Mouse (Mus musculus) spleen, postnatal 14 days (tissue): ENCODE results near the gene Usp15.
A peak's percentile ranks its signal among the peaks of the same experiment; 100 is the strongest.
"Not testable (repeated sequence)": the region's sequence is repeated elsewhere in the genome, so short reads cannot be mapped to it uniquely, and the experiment has no call there.

Source experiments
- DNase-seq, 2 experiments: peaks; one replicate each; pipeline ENCODE4 v3.0.0; 2021 to 2022; ENCODE audit warnings: low spot score in 2 of 2

Gene Usp15

DNA sequence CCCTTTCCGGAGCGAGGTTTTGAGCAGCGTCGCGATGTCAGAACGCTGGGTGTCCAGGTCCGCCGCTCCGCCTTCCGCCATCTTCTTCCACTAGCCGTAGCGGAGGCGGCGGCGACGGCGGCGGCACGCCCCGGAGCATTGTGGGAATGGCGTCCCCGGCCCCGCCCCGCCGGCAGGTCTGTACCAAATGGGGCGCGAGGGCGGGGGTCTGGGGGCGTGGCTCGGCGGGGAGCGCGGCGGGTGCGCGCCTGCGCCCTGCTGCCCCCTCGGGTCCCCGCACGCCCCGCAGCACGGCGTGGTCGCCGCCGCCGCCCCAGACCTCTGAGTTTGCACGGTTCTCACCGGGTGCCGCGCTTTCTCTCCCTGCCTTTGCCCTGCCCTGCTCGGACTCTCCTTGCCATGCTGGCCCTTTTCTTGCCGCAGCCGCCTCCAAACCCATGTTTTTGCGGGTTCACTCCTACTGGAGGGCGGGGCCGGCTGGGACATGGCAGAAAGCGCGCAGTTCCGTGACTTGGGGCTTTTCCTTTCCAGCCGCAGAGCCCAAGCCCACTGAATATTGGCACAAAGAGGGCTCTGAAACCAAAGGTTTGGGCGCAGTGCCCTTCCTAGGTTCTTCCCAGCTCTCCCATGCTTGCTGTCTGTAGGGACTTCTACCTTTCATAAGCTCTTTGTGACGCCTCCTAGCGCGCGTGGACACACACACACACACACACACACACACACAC lies at the start of gene Usp15:
TSS of gene Usp15 (minus strand) at position 161 of the 725 bp plus-strand sequence.
- peak; percentile 85 to 90 for DNase-seq

DNA sequence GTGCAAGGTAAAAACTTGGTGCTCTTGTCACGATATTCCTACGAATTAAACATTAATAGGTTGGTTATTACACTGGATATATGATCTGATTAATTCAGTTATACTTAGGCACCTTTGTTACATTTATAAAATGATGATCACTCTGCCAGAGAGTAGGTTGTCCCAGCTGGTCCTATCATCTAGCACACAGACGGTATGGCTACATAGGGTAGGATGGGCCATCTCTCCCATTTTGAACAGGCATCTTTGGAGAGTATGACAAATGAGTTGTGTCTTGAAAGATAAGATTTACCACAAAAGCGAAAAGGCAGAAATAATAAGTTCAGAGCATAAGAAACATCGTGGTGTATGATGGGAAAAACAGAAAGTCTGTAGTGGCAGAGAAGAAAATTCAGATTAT lies 32.6 kb upstream of the Usp15 start:
- DNase-seq: no peak

DNA sequence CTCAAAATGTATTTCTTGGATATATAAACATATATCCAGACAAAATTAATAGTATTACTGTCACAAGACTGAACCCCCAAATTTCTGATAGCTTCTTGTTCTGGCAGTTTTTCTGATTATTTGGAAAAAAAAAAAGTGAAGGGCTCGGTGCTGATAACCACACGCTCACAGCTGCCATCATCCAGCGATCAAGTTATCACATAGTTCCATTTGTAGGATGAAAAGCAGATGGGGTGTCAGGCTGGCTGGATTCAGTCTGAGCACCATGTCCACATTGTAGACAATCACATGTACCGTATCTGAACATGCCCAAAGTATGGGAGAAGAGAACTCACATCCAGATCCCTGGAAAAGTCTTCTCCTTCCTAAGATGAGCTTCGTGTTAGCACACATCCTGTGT lies 26.0 kb upstream of the Usp15 start:
- DNase-seq: no peak

GRCm38 (mm10) chr10:123209517-123209916 lies 12.7 kb upstream of the Usp15 start:
- no peak for DNase-seq

DNA sequence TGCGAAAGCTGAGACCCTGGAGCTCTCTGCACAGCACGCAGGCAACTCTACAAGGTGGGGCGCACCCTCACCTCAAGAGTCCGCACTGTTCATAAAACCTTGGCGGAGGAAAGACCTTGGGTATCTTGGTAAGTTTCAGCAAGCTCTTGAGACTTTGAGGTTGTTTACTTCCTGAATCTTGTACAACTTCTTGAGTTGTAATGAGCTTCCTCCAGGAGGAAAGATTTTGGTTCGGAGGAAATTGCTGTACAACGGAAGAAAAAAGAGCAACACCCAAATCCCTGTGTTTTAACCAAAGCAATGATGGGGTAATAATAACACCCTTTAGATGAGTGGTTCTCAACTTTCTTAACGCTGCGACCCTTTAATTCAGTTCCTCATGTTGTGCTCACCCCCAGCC lies 11.5 kb upstream of the Usp15 start:
- DNase-seq: no peak

DNA sequence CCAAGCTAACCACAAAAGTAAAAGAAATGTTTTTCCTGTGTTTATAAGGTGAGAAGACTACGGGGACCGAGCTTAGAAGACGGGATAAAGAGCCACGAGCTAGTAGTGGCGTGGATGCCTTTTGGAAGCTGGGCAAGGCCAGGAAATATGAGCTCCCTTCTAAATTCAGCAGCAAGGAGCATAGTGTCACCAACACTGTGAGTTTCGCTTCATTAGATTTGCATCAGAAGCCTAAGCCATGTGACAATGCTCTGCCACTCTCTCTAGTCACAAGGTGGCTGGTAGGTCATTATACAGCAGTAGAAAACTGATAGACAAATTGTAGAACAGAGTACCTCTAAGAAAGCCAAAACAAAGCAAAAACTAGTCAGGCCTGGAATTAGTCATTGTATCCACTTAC lies 9.3 kb upstream of the Usp15 start:
- no peak for DNase-seq

GRCm38 (mm10) chr10:123205364-123205763 lies 8.6 kb upstream of the Usp15 start:
- DNase-seq: not testable (repeated sequence)

GRCm38 (mm10) chr10:123201981-123202758 lies 5.4 kb upstream of the Usp15 start:
- no peak for DNase-seq

DNA sequence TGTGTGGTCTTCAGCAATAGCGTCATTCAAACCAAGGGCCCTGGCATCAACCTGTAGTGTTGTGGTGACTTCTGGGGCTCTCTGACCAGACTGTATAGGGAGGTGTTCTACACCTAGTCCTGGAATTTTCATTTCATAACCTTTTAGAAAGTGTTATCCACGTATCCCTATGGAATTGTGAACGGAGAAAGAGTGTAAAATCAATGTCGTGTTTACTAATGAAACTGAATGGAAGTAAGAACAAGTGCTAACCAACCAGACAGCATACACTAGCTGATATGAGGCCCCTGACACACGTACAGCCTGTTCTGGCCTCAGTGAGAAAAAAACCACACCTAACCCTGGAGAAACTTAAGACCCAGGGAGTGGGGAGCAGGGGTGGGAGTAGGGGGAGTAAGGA lies 4.6 kb upstream of the Usp15 start:
- DNase-seq: no peak

- DNase-seq: no peak
Measured at GRCm38 (mm10) chr10:123200996-123201395, 4.2 kb upstream of the Usp15 start.

DNA sequence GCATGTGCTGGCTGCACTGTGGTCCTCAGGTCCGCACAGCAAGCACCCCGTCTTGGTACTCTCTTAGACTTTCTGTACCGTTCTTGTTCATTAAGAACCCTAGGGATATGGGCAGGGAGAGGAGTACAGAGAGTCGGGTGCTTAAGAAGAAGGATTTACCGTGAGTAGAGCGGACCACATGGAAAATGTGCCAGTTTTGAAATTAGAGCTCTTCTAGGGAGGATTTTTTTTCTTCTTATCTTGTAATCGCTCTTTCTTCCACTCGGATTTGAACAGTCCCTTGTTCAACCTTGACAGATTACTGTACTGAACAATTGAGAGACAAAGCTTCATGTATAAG lies 3.5 kb upstream of the Usp15 start:
- no peak for DNase-seq

GRCm38 (mm10) chr10:123199615-123200319 lies 3.0 kb upstream of the Usp15 start:
- DNase-seq: no peak

- DNase-seq: no peak
Measured at GRCm38 (mm10) chr10:123199119-123199518, 2.3 kb upstream of the Usp15 start.

GRCm38 (mm10) chr10:123198183-123198582 lies 1.4 kb upstream of the Usp15 start:
- DNase-seq: no peak

DNA sequence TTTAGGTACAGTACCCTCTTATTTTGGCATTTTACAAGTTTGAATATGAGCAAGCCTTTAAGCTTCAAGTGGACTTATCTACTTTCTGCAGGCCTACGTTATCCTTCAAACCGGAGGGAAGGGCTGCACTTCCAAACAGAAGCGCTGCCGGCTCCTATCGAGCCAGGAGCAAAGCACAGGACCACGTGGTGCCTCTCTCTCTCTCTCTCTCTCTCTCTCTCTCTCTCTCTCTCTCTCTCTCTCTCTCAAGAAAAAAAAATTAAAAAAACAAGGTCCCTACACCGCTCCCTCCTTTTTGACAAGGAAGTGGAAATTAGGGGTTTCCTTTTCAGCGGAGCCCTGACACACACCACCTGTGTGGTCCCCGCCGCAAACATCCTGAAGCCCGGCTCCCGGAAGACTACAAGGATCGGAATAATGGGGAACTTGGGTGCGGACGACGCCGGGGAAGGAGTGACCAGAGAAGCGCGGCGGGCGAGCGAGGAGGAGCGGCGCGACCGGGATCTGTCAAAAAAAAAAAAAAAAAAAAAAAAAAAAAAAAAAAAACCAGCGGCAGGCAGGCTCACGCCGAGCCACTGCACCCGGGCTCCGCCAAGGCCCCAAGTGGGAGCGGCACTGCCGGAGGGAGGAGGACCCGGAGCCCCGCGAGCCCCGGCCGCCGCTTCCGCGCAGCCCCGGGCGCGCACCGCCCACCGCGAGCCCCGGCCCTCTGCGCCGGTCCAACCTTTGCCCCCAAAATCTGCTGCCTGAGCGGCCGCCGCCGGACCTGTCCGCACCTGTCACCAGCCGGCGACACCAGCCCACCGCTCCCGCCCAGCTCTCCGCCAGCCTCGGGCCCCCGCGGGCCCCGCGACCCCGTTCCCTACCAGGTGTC lies 597 bp downstream of the Usp15 start:
- DNase-seq: peak; percentile 29 to 50

DNA sequence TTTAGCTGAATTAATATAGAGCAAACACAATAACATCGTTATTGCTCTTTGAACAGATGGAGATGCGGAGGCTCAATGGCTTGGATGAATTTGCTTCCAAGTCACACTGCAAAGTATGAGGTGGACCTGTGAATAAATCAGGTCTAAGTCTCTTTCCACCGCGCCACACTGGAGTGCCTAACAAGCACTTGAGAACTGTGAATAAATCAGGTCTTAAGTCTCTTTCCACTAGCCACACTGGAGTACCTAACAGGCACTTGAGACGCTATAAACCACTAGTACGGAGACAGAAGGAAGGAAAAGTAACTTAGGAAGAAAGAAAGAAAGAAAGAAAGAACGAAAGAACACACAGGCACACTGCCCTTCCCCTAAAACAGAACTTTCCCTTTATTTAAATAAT lies 1.3 kb downstream of the Usp15 start:
- DNase-seq: no peak

DNA sequence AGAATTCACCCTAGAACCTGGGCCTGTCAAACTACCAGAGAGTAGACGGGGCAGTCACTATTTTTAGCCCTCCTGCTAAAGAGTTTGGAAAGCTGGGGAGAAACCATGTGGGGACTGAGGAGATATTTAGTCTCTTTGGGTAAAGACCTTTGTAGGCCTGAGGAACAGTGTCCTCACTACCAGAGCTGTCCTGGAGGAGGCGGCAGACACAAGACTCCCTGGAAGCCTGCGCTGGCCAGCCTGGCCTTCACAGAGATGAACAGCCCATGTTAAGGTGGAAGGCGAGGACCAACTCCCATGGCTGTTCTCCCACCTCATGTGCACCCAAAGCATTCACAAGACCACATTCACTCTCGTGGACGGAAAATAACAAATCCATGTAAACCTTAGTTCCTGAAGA lies 5.8 kb downstream of the Usp15 start:
- DNase-seq: no peak

GRCm38 (mm10) chr10:123187337-123187736 lies 9.5 kb downstream of the Usp15 start:
- no peak for DNase-seq

GRCm38 (mm10) chr10:123185907-123186306 lies 10.9 kb downstream of the Usp15 start:
- DNase-seq: no peak

DNA sequence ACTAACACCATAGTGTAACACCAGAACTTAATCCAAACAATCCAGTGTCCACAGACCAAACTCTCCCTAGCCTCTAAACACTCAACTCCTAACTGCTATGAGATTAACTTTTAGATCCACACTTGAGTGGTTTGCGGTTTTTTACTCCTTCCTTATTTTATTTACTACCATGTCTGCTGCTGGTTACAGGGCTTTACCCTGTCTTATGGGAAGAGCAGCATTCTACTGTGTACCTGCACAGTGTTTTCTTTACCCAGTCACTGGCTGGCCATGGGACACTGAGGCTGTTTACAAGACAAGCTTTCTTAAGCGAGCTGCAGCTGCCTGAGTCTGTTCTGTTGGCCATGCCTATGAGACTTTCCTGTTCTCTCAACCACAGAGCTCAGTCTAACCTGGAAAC lies 13.1 kb downstream of the Usp15 start:
- DNase-seq: no peak

DNA sequence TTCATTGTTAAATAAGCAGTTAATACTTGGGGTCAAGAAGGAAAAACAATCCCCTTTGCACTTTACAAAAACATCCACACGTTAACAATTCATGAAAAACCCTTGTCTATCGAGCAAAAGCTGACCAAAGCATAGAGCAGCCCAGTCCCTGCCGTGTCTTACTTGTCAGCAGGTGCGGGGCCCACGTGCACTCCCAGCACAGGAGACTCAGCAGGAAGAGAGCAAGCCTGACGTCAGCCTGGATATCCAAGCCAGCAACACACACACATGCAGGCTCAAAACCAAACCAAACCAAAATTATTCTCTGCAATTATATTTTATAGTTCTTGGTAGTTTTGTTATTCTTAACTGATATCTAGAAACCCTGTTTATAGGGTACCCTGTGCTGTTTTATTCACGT lies 13.6 kb downstream of the Usp15 start:
- DNase-seq: no peak

DNA sequence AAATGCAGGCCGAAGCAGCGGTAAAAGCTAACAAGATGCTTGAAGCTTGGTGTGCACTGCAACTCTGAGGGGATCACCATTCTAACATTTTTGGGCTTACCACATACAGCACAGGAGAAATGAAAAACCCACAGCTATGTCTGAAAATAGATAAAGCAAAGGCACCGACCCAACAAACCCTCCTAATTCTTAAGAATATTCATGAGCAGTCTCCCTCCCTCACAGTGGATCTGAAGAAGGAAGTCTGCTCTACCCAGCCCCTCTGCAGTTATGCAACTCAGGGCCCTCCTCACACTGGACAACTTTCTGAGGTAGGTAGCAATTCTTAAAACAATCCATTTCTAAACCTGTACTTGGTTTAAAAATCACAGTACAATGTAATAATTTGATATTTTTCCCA lies 14.4 kb downstream of the Usp15 start:
- no peak for DNase-seq
